Mouse (Mus musculus): ENCODE data around the gene Cyp17a1.

The Cyp17a1 gene

DNA sequence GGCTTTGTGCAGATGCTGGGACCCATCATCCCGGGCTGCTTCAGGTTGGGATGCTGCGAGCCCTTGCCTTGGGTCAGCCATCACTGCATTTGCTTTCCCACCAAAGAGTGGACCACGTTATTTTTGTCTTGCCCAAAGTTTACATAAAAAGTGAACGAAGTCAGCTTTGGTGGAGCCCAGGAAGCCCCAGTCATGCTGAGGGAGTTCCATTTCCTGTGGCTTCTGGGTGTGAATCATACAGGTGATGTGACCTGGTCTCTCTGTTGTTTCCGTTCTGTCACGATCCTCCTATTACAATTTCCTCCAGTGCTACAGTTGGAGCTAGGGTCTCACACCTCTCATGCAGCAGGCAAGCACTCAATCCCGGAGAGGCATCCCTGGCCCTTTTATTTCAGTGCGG is 55.6 kb downstream of the Cyp17a1 start:
- DNase-seq (ENCODE audit: low read depth, low spot score): no peak

Data from WW6 (cell line).